Mouse (Mus musculus): ENCODE measurements around the gene Antxrl. TPM values are rescaled to one million over a fixed set of nuclear protein-coding genes. Genes with fewer than 3 reads are reported as not detected.

The Antxrl gene
- total and polyA plus RNA-seq, 2 experiments: not detected

GRCm38 (mm10) chr14:34120923-34121351 lies 68.4 kb downstream of the Antxrl start:
- H3K36me3 ChIP-seq (ENCODE audit: control insufficient read depth, insufficient read depth, low read length): no peaks in the 10 kb centered on the region
- H3K9ac ChIP-seq (ENCODE audit: low read depth, low read length): no peak overlapping the region
- no peak overlapping the region for H3K27ac ChIP-seq (replicated peaks; ENCODE audit: insufficient read depth, low read depth, low read length)
- H3K4me3 ChIP-seq (ENCODE audit: insufficient read depth, low read depth, low read length): no peak overlapping the region
- DNase-seq (ENCODE audit: extremely low read depth, low read depth, low spot score): no peak
- no peaks in the 10 kb centered on the region for H3K79me2 ChIP-seq (ENCODE audit: control insufficient read depth, insufficient read depth, low read length)
- TF ChIP-seq CTCF (IDR thresholded peaks at IDR 0.05; ENCODE audit: low read depth, low read length) (no peak), POLR2A (IDR thresholded peaks at IDR 0.05; ENCODE audit: extremely low read depth, insufficient read depth, low read length) (no peak)
- H3K27me3 ChIP-seq (ENCODE audit: control insufficient read depth, insufficient read depth, low read length): no peaks in the 10 kb centered on the region
- WGBS: 93% methylated on average over 3 of the region's 3 CpGs
- H3K4me1 ChIP-seq (ENCODE audit: control insufficient read depth, insufficient read depth, low read length): no peaks in the 10 kb centered on the region

DNA sequence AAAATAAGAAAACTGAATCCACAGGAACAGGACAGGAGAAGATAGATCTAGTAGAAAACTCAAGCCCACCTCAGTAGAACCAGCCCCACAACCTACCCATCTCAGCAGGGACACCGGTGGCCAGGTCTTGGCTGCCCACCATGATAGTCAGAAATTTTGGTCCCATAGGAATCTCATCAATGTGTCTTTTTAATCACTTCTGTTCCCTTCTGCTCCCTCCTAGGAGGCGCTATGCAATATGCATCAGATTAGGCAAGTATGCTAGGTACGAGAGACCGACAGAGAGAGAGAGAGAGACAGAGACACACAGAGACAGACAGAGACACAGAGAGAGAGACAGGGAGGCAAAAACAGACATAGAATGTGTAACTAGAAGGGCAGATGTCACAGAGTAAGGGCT lies 69.2 kb downstream of the Antxrl start:
- Histone ChIP-seq H3K9ac (ENCODE audit: low read depth, low read length) (no peak overlapping the region), H3K4me1 (ENCODE audit: control insufficient read depth, insufficient read depth, low read length) (no peaks in the 10 kb centered on the region), H3K4me3 (ENCODE audit: insufficient read depth, low read depth, low read length) (no peak overlapping the region), H3K36me3 (ENCODE audit: control insufficient read depth, insufficient read depth, low read length) (no peaks in the 10 kb centered on the region), H3K27me3 (ENCODE audit: control insufficient read depth, insufficient read depth, low read length) (no peaks in the 10 kb centered on the region), H3K27ac (replicated peaks; ENCODE audit: insufficient read depth, low read depth, low read length) (no peak overlapping the region), H3K79me2 (ENCODE audit: control insufficient read depth, insufficient read depth, low read length) (no peaks in the 10 kb centered on the region)
- TF ChIP-seq CTCF (IDR thresholded peaks at IDR 0.05; ENCODE audit: low read depth, low read length) (no peak), POLR2A (IDR thresholded peaks at IDR 0.05; ENCODE audit: extremely low read depth, insufficient read depth, low read length) (no peak)
- WGBS: 94% methylated on average over 4 of the region's 4 CpGs
- no peak for DNase-seq (ENCODE audit: extremely low read depth, low read depth, low spot score)

Other genes with a start within 250 kb of the Antxrl start
- gene Gdf10, start 129.1 kb upstream of the Antxrl start, total RNA-seq (2014; rRNA removed): 0.92 and 1.3 TPM in 2 replicates
- gene Gdf10, start 129.1 kb upstream of the Antxrl start, polyA plus RNA-seq (2012; rRNA removed): 3.1 and 3.6 TPM in 2 replicates
- gene Gdf2, start 111.7 kb upstream of the Antxrl start, total RNA-seq (2014; rRNA removed): 12.3 and 13.1 TPM in 2 replicates
- gene Gdf2, start 111.7 kb upstream of the Antxrl start, polyA plus RNA-seq (2012; rRNA removed): 4.9 and 5.4 TPM in 2 replicates
- gene Rbp3, start 98.7 kb upstream of the Antxrl start, total RNA-seq (2014; rRNA removed): not detected in 2 replicates
- not detected in 2 replicates for gene Rbp3, start 98.7 kb upstream of the Antxrl start, polyA plus RNA-seq (2012; rRNA removed)
- gene Zfp488, start 73.9 kb upstream of the Antxrl start, total RNA-seq (2014; rRNA removed): under 0.01 TPM in 2 replicates
- gene Zfp488, start 73.9 kb upstream of the Antxrl start, polyA plus RNA-seq (2012; rRNA removed): not detected in 2 replicates
- gene Gm30083, start 37.5 kb upstream of the Antxrl start, total RNA-seq (2014; rRNA removed): not detected in 2 replicates
- not detected in 2 replicates for gene Gm30083, start 37.5 kb upstream of the Antxrl start, polyA plus RNA-seq (2012; rRNA removed)
- gene Gm5460, start 35.9 kb upstream of the Antxrl start, total RNA-seq (2014; rRNA removed): not detected in 2 replicates
- not detected in 2 replicates for gene Gm5460, start 35.9 kb upstream of the Antxrl start, polyA plus RNA-seq (2012; rRNA removed)
- gene Anxa8, start 33.3 kb downstream of the Antxrl start, total RNA-seq (2014; rRNA removed): 0.07 TPM in 1 of 2 replicates, not detected in the other
- not detected in 2 replicates for gene Anxa8, start 33.3 kb downstream of the Antxrl start, polyA plus RNA-seq (2012; rRNA removed)
- gene A630023A22Rik, start 50.0 kb downstream of the Antxrl start, total RNA-seq (2014; rRNA removed): not detected in 2 replicates
- not detected in 2 replicates for gene A630023A22Rik, start 50.0 kb downstream of the Antxrl start, polyA plus RNA-seq (2012; rRNA removed)
- under 0.01 TPM in 1 of 2 replicates, not detected in the other for gene Npy4r, start 99.8 kb downstream of the Antxrl start, total RNA-seq (2014; rRNA removed)
- gene Npy4r, start 99.8 kb downstream of the Antxrl start, polyA plus RNA-seq (2012; rRNA removed): not detected in 2 replicates
- gene Gprin2, start 148.9 kb downstream of the Antxrl start, total RNA-seq (2014; rRNA removed): under 0.01 and 0.09 TPM in 2 replicates
- 0.01 TPM in 1 of 2 replicates, not detected in the other for gene Gprin2, start 148.9 kb downstream of the Antxrl start, polyA plus RNA-seq (2012; rRNA removed)
- 0.07 and 0.09 TPM in 2 replicates for gene Syt15, start 166.9 kb downstream of the Antxrl start, total RNA-seq (2014; rRNA removed)
- gene Syt15, start 166.9 kb downstream of the Antxrl start, polyA plus RNA-seq (2012; rRNA removed): 0.12 and 0.22 TPM in 2 replicates